ENCODE assay signal across 28 mouse cellular contexts in the genomic region with DNA sequence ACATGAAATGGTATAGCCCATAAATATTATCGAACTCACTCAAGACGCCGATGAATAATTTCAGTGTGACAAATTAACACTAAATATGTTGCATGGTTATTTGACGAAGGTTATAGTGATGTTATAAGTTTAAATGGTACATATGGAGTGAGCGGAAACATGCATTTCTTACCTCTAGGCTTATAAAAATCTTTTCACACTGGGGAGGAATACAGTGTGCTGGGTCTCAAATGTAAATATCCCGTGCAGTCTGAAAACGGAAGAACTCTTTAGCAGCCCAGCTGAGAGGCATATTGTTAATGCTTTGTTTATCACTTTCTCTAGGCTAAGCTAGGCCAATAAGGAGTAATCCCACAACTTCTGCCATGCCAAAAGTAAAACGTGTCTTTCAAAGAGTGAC.
DNase-seq lines count a peak whose midpoint lies in the region; ATAC-seq and TF ChIP-seq lines count a peak whose summit lies in the region.
"Had no signal": no experiment of that assay in that cellular context is flagged by ENCODE, and none has a peak within 500 bp of the region (broad histone marks: within the 10 kb centered on the region; RNA-seq: fewer than 3 reads in every experiment).

No protein-coding gene starts in this region.

- DNase-seq in kidney, postnatal 4 days, result no peak
- DNase-seq in kidney, adult 9 months, result no peak
- DNase-seq in brain, embryonic 14.5 days (ENCODE audit: low read depth), result peak; percentile 17
- DNase-seq: adrenal gland, adult 8-10 months; adrenal gland, postnatal 14 days; adrenal gland, postnatal 36 days; B cell, adult 2 months; cerebellum, adult 11 months; cerebellum, adult 18-20 months; cerebellum, adult 8-10 months; cerebellum, adult 9-11 months; cerebellum, postnatal 14 days; cerebellum, postnatal 36 days; embryo, embryonic 11 days had no signal

- peaks cover 3% of the 10 kb centered on the region; the same call in 1 of the 2 replicates for H3K27me3 ChIP-seq in kidney, embryonic 14.5 days (ENCODE audit: control insufficient read depth, insufficient read depth, low read length)
- no peaks in the 10 kb centered on the region for H3K27me3 ChIP-seq in kidney, embryonic 16.5 days (ENCODE audit: insufficient read depth, low read length)
- H3K27me3 ChIP-seq: CH12.LX had no signal

- 48% methylated on average over 8 of the region's 8 CpGs for WGBS in kidney, embryonic 14.5 days
- WGBS in kidney, embryonic 16.5 days, result 38% methylated on average over 8 of the region's 8 CpGs

- H3K9ac ChIP-seq in kidney, embryonic 14.5 days (ENCODE audit: low read depth, low read length), result no peak overlapping the region
- no peak overlapping the region for H3K9ac ChIP-seq in kidney, embryonic 16.5 days (replicated peaks; ENCODE audit: low read length)
- H3K9ac ChIP-seq: embryonic facial prominence, embryonic 13.5 days; embryonic facial prominence, embryonic 15.5 days; forebrain, embryonic 12.5 days had no signal

- no peak overlapping the region for H3K4me3 ChIP-seq in kidney, embryonic 14.5 days (ENCODE audit: low read length)
- no peak overlapping the region for H3K4me3 ChIP-seq in kidney, embryonic 16.5 days (ENCODE audit: low read length)
- H3K4me3 ChIP-seq: embryonic facial prominence, embryonic 13.5 days; embryonic facial prominence, embryonic 15.5 days; erythroblast, embryonic 14.5 days; forebrain, embryonic 10.5 days; forebrain, embryonic 12.5 days had no signal

- H3K4me2 ChIP-seq in kidney, embryonic 14.5 days (replicated peaks; ENCODE audit: low read depth, low read length), result no peak overlapping the region
- no peak overlapping the region for H3K4me2 ChIP-seq in kidney, embryonic 16.5 days (replicated peaks; ENCODE audit: low read depth, low read length)
- H3K4me2 ChIP-seq: embryonic facial prominence, embryonic 13.5 days; embryonic facial prominence, embryonic 15.5 days; forebrain, embryonic 12.5 days had no signal

- no peak for TF ChIP-seq POLR2A in brain, embryonic 14.5 days (IDR thresholded peaks at IDR 0.05; ENCODE audit: borderline replicate concordance, extremely low read depth, insufficient read depth, insufficient read length, poor library complexity, severe bottlenecking)

- no peaks in the 10 kb centered on the region for H3K36me3 ChIP-seq in kidney, embryonic 14.5 days (ENCODE audit: control insufficient read depth, insufficient read depth, low read length)
- no peaks in the 10 kb centered on the region for H3K36me3 ChIP-seq in kidney, embryonic 16.5 days (ENCODE audit: insufficient read depth, low read length)
- H3K36me3 ChIP-seq: embryonic facial prominence, embryonic 13.5 days; embryonic facial prominence, embryonic 15.5 days; forebrain, embryonic 10.5 days; forebrain, embryonic 12.5 days; G1E had no signal

- no peaks in the 10 kb centered on the region for H3K9me3 ChIP-seq in kidney, embryonic 14.5 days (ENCODE audit: control insufficient read depth, low read length)
- no peaks in the 10 kb centered on the region for H3K9me3 ChIP-seq in kidney, embryonic 16.5 days (ENCODE audit: low read length)
- H3K9me3 ChIP-seq: embryonic facial prominence, embryonic 13.5 days; embryonic facial prominence, embryonic 15.5 days; forebrain, embryonic 10.5 days; forebrain, embryonic 12.5 days had no signal

- no peak for TF ChIP-seq CTCF in brain, embryonic 14.5 days (IDR thresholded peaks at IDR 0.05; ENCODE audit: borderline replicate concordance, extremely low read depth, insufficient read depth, insufficient read length)

- H3K4me1 ChIP-seq in kidney, embryonic 14.5 days (ENCODE audit: control insufficient read depth, insufficient read depth, low read length), result peaks cover 18% of the 10 kb centered on the region
- H3K4me1 ChIP-seq in kidney, embryonic 16.5 days (ENCODE audit: insufficient read depth, low read length), result peaks cover 28% of the 10 kb centered on the region
- H3K4me1 ChIP-seq: embryonic facial prominence, embryonic 13.5 days; embryonic facial prominence, embryonic 15.5 days had no signal

- peak overlapping the region; percentile 42; the same call in 1 of the 2 replicates for H3K27ac ChIP-seq in kidney, embryonic 14.5 days (ENCODE audit: low read depth, low read length)
- H3K27ac ChIP-seq in kidney, embryonic 16.5 days (ENCODE audit: low read length), result peak overlapping the region; percentile 73
- H3K27ac ChIP-seq: embryonic facial prominence, embryonic 13.5 days; embryonic facial prominence, embryonic 15.5 days; forebrain, embryonic 10.5 days; forebrain, embryonic 12.5 days had no signal

- peak; percentile 55; the same call in 1 of the 2 replicates for ATAC-seq in kidney, embryonic 14.5 days (ENCODE audit: low FRiP score, low TSS enrichment)
- peak; percentile 62 for ATAC-seq in kidney, embryonic 16.5 days (ENCODE audit: low FRiP score, low TSS enrichment)
- ATAC-seq: activated CD4-positive, CD25-positive, alpha-beta regulatory T cell, adult 4 months; CD4-positive, CD25-positive, alpha-beta regulatory T cell, adult 4 months; forebrain, embryonic 14.5 days; forebrain, embryonic 16.5 days; Patski had no signal
